In genomic region chr11:65820877-65821276, GRCm38 (mm10) we compare ENCODE assay signal across 9 mouse cellular contexts. TPM values are rescaled to one million over a fixed set of nuclear protein-coding genes. Genes with fewer than 3 reads are reported as not detected.
DNase-seq lines count a peak whose midpoint lies in the region; ATAC-seq and TF ChIP-seq lines count a peak whose summit lies in the region.
"Had no signal": no experiment of that assay in that cellular context is flagged by ENCODE, and none has a peak within 500 bp of the region (broad histone marks: within the 10 kb centered on the region; RNA-seq: fewer than 3 reads in every experiment).

No protein-coding gene starts in this region.

- peak; percentile 52; the same call in 1 of the 2 replicates for ATAC-seq in kidney, postnatal 0 days (replicated peaks; ENCODE audit: low FRiP score, low read depth)
- no peak for ATAC-seq in liver, embryonic 13.5 days (ENCODE audit: low read depth)
- peak; percentile 72; the same call in 1 of the 2 replicates for ATAC-seq in neural tube, embryonic 13.5 days (ENCODE audit: low read depth)

- no peak overlapping the region for H3K27ac ChIP-seq in kidney, postnatal 0 days
- H3K27ac ChIP-seq in liver, embryonic 13.5 days: no peak overlapping the region
- no peak overlapping the region for H3K27ac ChIP-seq in neural tube, embryonic 13.5 days (replicated peaks)
- H3K27ac ChIP-seq: macrophage had no signal

- no peak overlapping the region for H3K9ac ChIP-seq in kidney, postnatal 0 days (ENCODE audit: low read depth, low read length)
- H3K9ac ChIP-seq in liver, embryonic 13.5 days: no peak overlapping the region
- H3K9ac ChIP-seq in neural tube, embryonic 13.5 days: no peak overlapping the region

- H3K27me3 ChIP-seq in kidney, postnatal 0 days (ENCODE audit: insufficient read depth, low read length): no peaks in the 10 kb centered on the region
- H3K27me3 ChIP-seq in liver, embryonic 13.5 days: no peaks in the 10 kb centered on the region
- no peaks in the 10 kb centered on the region for H3K27me3 ChIP-seq in neural tube, embryonic 13.5 days

- no peaks in the 10 kb centered on the region for H3K4me1 ChIP-seq in kidney, postnatal 0 days (replicated peaks; ENCODE audit: insufficient read depth, low read length)
- no peaks in the 10 kb centered on the region for H3K4me1 ChIP-seq in liver, embryonic 13.5 days (replicated peaks)
- peaks cover 5% of the 10 kb centered on the region; the same call in 1 of the 2 replicates for H3K4me1 ChIP-seq in neural tube, embryonic 13.5 days (replicated peaks)

- H3K4me2 ChIP-seq in kidney, postnatal 0 days (ENCODE audit: low read length): no peak overlapping the region
- H3K4me2 ChIP-seq in liver, embryonic 13.5 days: no peak overlapping the region
- H3K4me2 ChIP-seq in neural tube, embryonic 13.5 days: no peak overlapping the region

- H3K9me3 ChIP-seq in kidney, postnatal 0 days (replicated peaks; ENCODE audit: low read length): no peaks in the 10 kb centered on the region
- H3K9me3 ChIP-seq in liver, embryonic 13.5 days (replicated peaks): no peaks in the 10 kb centered on the region
- no peaks in the 10 kb centered on the region for H3K9me3 ChIP-seq in neural tube, embryonic 13.5 days

- WGBS in kidney, postnatal 0 days: 12% methylated on average over 7 of the region's 7 CpGs
- WGBS in liver, embryonic 13.5 days (ENCODE audit: insufficient replicate concordance): 32% methylated on average over 7 of the region's 7 CpGs
- WGBS in neural tube, embryonic 13.5 days: 13% methylated on average over 7 of the region's 7 CpGs

- H3K4me3 ChIP-seq in kidney, postnatal 0 days (replicated peaks; ENCODE audit: low read depth, low read length): no peak overlapping the region
- H3K4me3 ChIP-seq in liver, embryonic 13.5 days (replicated peaks): no peak overlapping the region
- H3K4me3 ChIP-seq in neural tube, embryonic 13.5 days: no peak overlapping the region

- TF ChIP-seq CTCF in kidney, postnatal 0 days (IDR thresholded peaks at IDR 0.05; ENCODE audit: low read depth): peak; percentile 85

- H3K36me3 ChIP-seq in kidney, postnatal 0 days (ENCODE audit: insufficient read depth, low read length): peaks cover 20% of the 10 kb centered on the region
- peaks cover 58% of the 10 kb centered on the region for H3K36me3 ChIP-seq in liver, embryonic 13.5 days
- H3K36me3 ChIP-seq in neural tube, embryonic 13.5 days: peaks cover 50% of the 10 kb centered on the region

- peak; percentile 35 to 74 for DNase-seq in adrenal gland, adult (ENCODE audit: inconsistent age in 2 of 2, low spot score in 1 of 2)
- no peak for DNase-seq in adrenal gland, adult 8-10 months
- DNase-seq in cerebellum, postnatal 36 days: peak; percentile 57 to 66
- peak; percentile 64 for DNase-seq in gastrocnemius, postnatal 14 days
- DNase-seq in kidney, postnatal 0 days (ENCODE audit: low spot score): peak; percentile 90
- peak; percentile 2 for DNase-seq in liver, embryonic 13.5 days
- peak; percentile 33 for DNase-seq in telencephalon, adult 2 months (ENCODE audit: low read depth, low spot score)

- intact Hi-C loops in gastrocnemius, postnatal 14 days (cut with DNase I; ENCODE audit: low total_unique reads): loop anchor here (10.0 kb wide), 1 partner anchor 304 kb away; no protein-coding TSS in a partner anchor

RNA-seq across cellular contexts. Expression of gene Zkscan6, which starts 13.9 kb away (rescaled TPM):
- 10 to 100 TPM; 11.5 to 15.9 (median 13.2) TPM for total RNA-seq in adrenal gland, adult 8-10 months (2022)
- total RNA-seq in gastrocnemius, postnatal 14 days (2021): 1 to 10 TPM; 3.4 TPM
- polyA plus RNA-seq in kidney, postnatal 0 days (2015; fragmentation: Nextera tagmentation; extraction: Ambion mirVana): 13.5 and 13.7 TPM in 2 replicates
- polyA plus RNA-seq in liver, embryonic 13.5 days (2015; fragmentation: Nextera tagmentation; extraction: Ambion mirVana): 6.8 and 6.9 TPM in 2 replicates
- polyA plus RNA-seq in neural tube, embryonic 13.5 days (2015; fragmentation: Nextera tagmentation; extraction: Ambion mirVana): 19.6 and 20.3 TPM in 2 replicates

RNA-seq across cellular contexts. Expression of gene Map2k4, which starts 32.8 kb away (rescaled TPM):
- 10 to 100 TPM; 45.2 to 49.8 (median 48.1) TPM for total RNA-seq in adrenal gland, adult 8-10 months (2022)
- 10 to 100 TPM; 54.9 to 56.0 TPM for total RNA-seq in gastrocnemius, postnatal 14 days (2021)
- polyA plus RNA-seq in kidney, postnatal 0 days (2015; fragmentation: Nextera tagmentation; extraction: Ambion mirVana): 53.2 and 55.7 TPM in 2 replicates
- polyA plus RNA-seq in liver, embryonic 13.5 days (2015; fragmentation: Nextera tagmentation; extraction: Ambion mirVana): 35.3 and 42.9 TPM in 2 replicates
- polyA plus RNA-seq in neural tube, embryonic 13.5 days (2015; fragmentation: Nextera tagmentation; extraction: Ambion mirVana): 80.9 and 93.9 TPM in 2 replicates
